Mouse (Mus musculus): Measurements from ENCODE around the gene Usp46. TPM values are rescaled to one million over a fixed set of nuclear protein-coding genes. Genes with fewer than 3 reads are reported as not detected.

The Usp46 gene
- polyA plus RNA-seq, 1 experiment from 2014 or later: 12.6 TPM

DNA sequence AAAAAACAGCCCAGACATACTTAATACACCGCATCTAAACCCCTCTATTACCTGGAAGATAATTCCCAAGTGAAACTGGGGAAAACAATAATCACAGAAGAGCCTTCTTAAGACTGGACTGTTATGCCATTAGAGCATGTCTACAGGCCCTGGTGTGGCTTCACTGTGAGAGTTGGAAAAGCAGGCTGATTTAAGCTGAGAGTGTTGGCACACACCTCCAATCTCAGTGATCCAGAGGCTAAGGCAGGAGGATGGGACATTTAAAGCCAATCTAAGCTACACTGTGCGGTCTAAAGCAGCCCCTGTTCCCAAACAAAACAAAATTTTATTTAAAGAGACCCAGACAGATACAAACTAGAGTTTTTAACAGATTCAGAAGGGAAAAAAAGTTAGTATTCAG is 62.3 kb downstream of the Usp46 start:
- Histone ChIP-seq H3K4me1 (ENCODE audit: insufficient read depth) (no peaks in the 10 kb centered on the region), H3K9ac (replicated peaks) (no peak overlapping the region), H3K4me3 (ENCODE audit: low read depth, low read length) (no peak overlapping the region), H3K36me3 (replicated peaks; ENCODE audit: insufficient read depth, low read length) (peaks cover 56% of the 10 kb centered on the region), H3K4me2 (ENCODE audit: low read depth, low read length) (no peak overlapping the region), H3K27me3 (ENCODE audit: insufficient read depth, low read length) (no peaks in the 10 kb centered on the region), H3K27ac (ENCODE audit: low read depth) (no peak overlapping the region), H3K9me3 (ENCODE audit: low read length) (no peaks in the 10 kb centered on the region)
- TF ChIP-seq EP300 (IDR thresholded peaks at IDR 0.05; ENCODE audit: low read depth): no peak
- TF ChIP-seq CTCF (IDR thresholded peaks at IDR 0.05; ENCODE audit: low read depth): no peak
- no peak for ATAC-seq
- DNase-seq: no peak
- 96% methylated on average over 2 of the region's 2 CpGs for WGBS (ENCODE audit: insufficient replicate concordance)

DNA sequence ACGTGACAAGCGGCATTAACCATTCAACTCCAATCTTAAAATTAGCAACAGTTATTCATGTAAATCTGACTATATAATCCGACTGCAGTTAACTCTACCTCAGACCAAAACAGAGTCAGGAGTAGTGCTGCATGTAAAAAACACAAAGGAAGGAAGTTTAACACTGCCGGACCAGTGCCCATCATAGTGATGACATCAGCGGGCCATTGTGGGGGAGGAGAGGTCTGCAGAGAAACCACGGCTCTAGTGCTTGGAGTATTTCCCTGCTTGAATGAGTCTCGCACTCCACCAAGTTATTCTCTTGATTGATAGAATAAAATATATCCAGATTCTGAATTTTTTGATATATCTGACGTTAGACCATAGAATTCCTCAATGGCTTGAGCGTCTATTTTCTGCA is 66.5 kb downstream of the Usp46 start:
- H3K9ac ChIP-seq (replicated peaks): no peak overlapping the region
- ATAC-seq (no peak), DNase-seq (no peak)
- WGBS (ENCODE audit: insufficient replicate concordance): 54% methylated on average over 9 of the region's 9 CpGs
- peaks cover 56% of the 10 kb centered on the region for H3K36me3 ChIP-seq (replicated peaks; ENCODE audit: insufficient read depth, low read length)
- no peaks in the 10 kb centered on the region for H3K4me1 ChIP-seq (ENCODE audit: insufficient read depth)
- no peak overlapping the region for H3K4me2 ChIP-seq (ENCODE audit: low read depth, low read length)
- TF ChIP-seq CTCF (IDR thresholded peaks at IDR 0.05; ENCODE audit: low read depth) (no peak), EP300 (IDR thresholded peaks at IDR 0.05; ENCODE audit: low read depth) (no peak)
- H3K27me3 ChIP-seq (ENCODE audit: insufficient read depth, low read length): no peaks in the 10 kb centered on the region
- no peak overlapping the region for H3K27ac ChIP-seq (ENCODE audit: low read depth)
- no peak overlapping the region for H3K4me3 ChIP-seq (ENCODE audit: low read depth, low read length)
- H3K9me3 ChIP-seq (ENCODE audit: low read length): no peaks in the 10 kb centered on the region

DNA sequence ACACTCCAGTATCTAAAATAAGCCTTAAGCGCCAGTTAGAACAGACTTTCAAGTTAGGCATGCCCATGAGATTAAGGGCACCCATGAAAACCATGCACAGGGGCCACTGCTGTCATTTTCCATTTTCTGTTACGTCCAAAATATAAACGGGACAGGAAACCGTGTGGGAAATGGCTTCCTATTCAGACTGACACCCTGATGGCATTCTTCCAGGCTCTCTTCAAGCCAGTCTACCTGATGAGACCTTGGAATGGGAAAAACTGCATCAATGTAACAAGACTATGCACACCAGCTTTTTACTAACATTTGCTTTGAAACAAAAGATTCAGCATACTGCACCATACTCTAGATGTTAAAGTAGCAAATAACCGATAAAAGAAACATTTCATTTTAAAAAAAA is 69.3 kb downstream of the Usp46 start:
- Histone ChIP-seq H3K9ac (replicated peaks) (no peak overlapping the region), H3K9me3 (ENCODE audit: low read length) (no peaks in the 10 kb centered on the region), H3K27ac (ENCODE audit: low read depth) (no peak overlapping the region), H3K4me3 (ENCODE audit: low read depth, low read length) (no peak overlapping the region), H3K27me3 (ENCODE audit: insufficient read depth, low read length) (no peaks in the 10 kb centered on the region), H3K4me2 (ENCODE audit: low read depth, low read length) (no peak overlapping the region), H3K36me3 (replicated peaks; ENCODE audit: insufficient read depth, low read length) (peaks cover 36% of the 10 kb centered on the region), H3K4me1 (ENCODE audit: insufficient read depth) (no peaks in the 10 kb centered on the region)
- DNase-seq: no peak
- 80% methylated on average over 5 of the region's 5 CpGs for WGBS (ENCODE audit: insufficient replicate concordance)
- ATAC-seq: no peak
- TF ChIP-seq EP300 (IDR thresholded peaks at IDR 0.05; ENCODE audit: low read depth): no peak
- TF ChIP-seq CTCF (IDR thresholded peaks at IDR 0.05; ENCODE audit: low read depth): no peak

DNA sequence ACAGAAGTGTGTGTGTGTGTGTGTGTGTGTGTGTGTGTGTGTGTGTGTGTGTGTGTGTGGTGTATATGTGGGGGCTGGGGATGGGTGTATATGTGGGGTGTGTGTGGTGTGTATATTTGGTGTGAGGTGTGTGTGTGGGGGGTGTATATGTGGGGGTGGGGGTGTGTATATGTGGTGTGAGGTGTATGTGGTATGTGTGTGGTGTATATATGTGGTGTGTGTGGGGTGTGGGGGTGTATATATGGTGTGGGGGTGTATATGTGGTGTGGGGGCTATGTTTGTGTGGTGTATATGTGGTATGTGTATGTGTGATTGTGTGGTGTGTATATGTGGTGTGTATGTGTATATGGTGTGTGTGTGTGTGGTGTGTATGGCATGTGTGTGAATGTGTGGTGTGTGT is 73.4 kb downstream of the Usp46 start:
- H3K9ac ChIP-seq (replicated peaks): no peak overlapping the region
- no peak overlapping the region for H3K27ac ChIP-seq (ENCODE audit: low read depth)

GRCm38 (mm10) chr5:73993538-73993937 is 74.7 kb downstream of the Usp46 start:
- ATAC-seq (no peak), DNase-seq (no peak)
- H3K4me1 ChIP-seq (ENCODE audit: insufficient read depth): peaks cover 3% of the 10 kb centered on the region; the same call in 1 of the 2 replicates

More for the DNA sequence above, 73.4 kb downstream of the Usp46 start:
- TF ChIP-seq EP300 (IDR thresholded peaks at IDR 0.05; ENCODE audit: low read depth): no peak
- no peak for TF ChIP-seq CTCF (IDR thresholded peaks at IDR 0.05; ENCODE audit: low read depth)
- H3K4me2 ChIP-seq (ENCODE audit: low read depth, low read length): no peak overlapping the region
- no peaks in the 10 kb centered on the region for H3K4me1 ChIP-seq (ENCODE audit: insufficient read depth)
- DNase-seq (no peak), ATAC-seq (no peak)
- no peaks in the 10 kb centered on the region for H3K27me3 ChIP-seq (ENCODE audit: insufficient read depth, low read length)
- no peaks in the 10 kb centered on the region for H3K9me3 ChIP-seq (ENCODE audit: low read length)
- peaks cover 3% of the 10 kb centered on the region; the same call in 1 of the 2 replicates for H3K36me3 ChIP-seq (replicated peaks; ENCODE audit: insufficient read depth, low read length)
- no peak overlapping the region for H3K4me3 ChIP-seq (ENCODE audit: low read depth, low read length)

GRCm38 (mm10) chr5:73992321-73992720 is 75.9 kb downstream of the Usp46 start:
- Histone ChIP-seq H3K36me3 (replicated peaks; ENCODE audit: insufficient read depth, low read length) (no peaks in the 10 kb centered on the region; the same call in 1 of the 2 replicates), H3K4me3 (ENCODE audit: low read depth, low read length) (no peak overlapping the region), H3K9me3 (ENCODE audit: low read length) (no peaks in the 10 kb centered on the region), H3K27ac (ENCODE audit: low read depth) (no peak overlapping the region), H3K27me3 (ENCODE audit: insufficient read depth, low read length) (no peaks in the 10 kb centered on the region), H3K4me2 (ENCODE audit: low read depth, low read length) (no peak overlapping the region), H3K4me1 (ENCODE audit: insufficient read depth) (peaks cover 3% of the 10 kb centered on the region; the same call in 1 of the 2 replicates), H3K9ac (replicated peaks) (no peak overlapping the region)
- TF ChIP-seq EP300 (IDR thresholded peaks at IDR 0.05; ENCODE audit: low read depth) (no peak), CTCF (IDR thresholded peaks at IDR 0.05; ENCODE audit: low read depth) (no peak)
- ATAC-seq: no peak
- DNase-seq: no peak
- WGBS (ENCODE audit: insufficient replicate concordance): 88% methylated on average over 13 of the region's 13 CpGs

More at GRCm38 (mm10) chr5:73993538-73993937, 74.7 kb downstream of the Usp46 start:
- Histone ChIP-seq H3K9me3 (ENCODE audit: low read length) (no peaks in the 10 kb centered on the region), H3K4me3 (ENCODE audit: low read depth, low read length) (no peak overlapping the region), H3K4me2 (ENCODE audit: low read depth, low read length) (no peak overlapping the region), H3K27ac (ENCODE audit: low read depth) (no peak overlapping the region), H3K36me3 (replicated peaks; ENCODE audit: insufficient read depth, low read length) (no peaks in the 10 kb centered on the region; the same call in 1 of the 2 replicates), H3K9ac (replicated peaks) (no peak overlapping the region), H3K27me3 (ENCODE audit: insufficient read depth, low read length) (no peaks in the 10 kb centered on the region)
- peak; percentile 65 for TF ChIP-seq CTCF (IDR thresholded peaks at IDR 0.05; ENCODE audit: low read depth)
- no peak for TF ChIP-seq EP300 (IDR thresholded peaks at IDR 0.05; ENCODE audit: low read depth)
- 67% methylated on average over 4 of the region's 4 CpGs for WGBS (ENCODE audit: insufficient replicate concordance)

DNA sequence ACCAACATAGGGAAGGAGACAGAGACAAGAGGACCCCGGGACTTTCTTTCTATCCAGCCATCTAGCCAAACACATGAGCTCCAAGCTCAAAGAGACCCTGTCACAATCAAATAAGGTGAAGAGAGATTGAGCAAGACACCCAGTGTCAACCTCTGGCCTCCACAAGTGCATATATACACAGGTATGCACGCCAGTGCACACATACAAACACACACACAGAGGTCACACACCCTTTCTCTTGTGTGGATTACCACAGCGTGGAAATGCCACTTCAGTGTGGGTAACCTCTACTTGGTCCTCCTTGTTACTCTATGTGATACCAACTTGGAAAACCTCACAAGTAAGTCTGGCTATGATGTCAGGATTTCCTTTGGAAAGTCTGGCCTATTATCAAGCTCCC is 78.7 kb downstream of the Usp46 start:
- ATAC-seq (peak; percentile 79), DNase-seq (no peak)
- WGBS (ENCODE audit: insufficient replicate concordance): 68% methylated on average over 3 of the region's 3 CpGs
- Histone ChIP-seq H3K4me3 (ENCODE audit: low read depth, low read length) (no peak overlapping the region), H3K9ac (replicated peaks) (no peak overlapping the region), H3K4me1 (ENCODE audit: insufficient read depth) (peaks cover 3% of the 10 kb centered on the region; the same call in 1 of the 2 replicates), H3K27me3 (ENCODE audit: insufficient read depth, low read length) (no peaks in the 10 kb centered on the region), H3K27ac (ENCODE audit: low read depth) (no peak overlapping the region), H3K36me3 (replicated peaks; ENCODE audit: insufficient read depth, low read length) (no peaks in the 10 kb centered on the region), H3K4me2 (ENCODE audit: low read depth, low read length) (no peak overlapping the region), H3K9me3 (ENCODE audit: low read length) (no peaks in the 10 kb centered on the region)
- TF ChIP-seq EP300 (IDR thresholded peaks at IDR 0.05; ENCODE audit: low read depth) (no peak), CTCF (IDR thresholded peaks at IDR 0.05; ENCODE audit: low read depth) (no peak)

Data from liver, postnatal 0 days (tissue).